Mouse (Mus musculus): ENCODE measurements at regions not wholly inside any gene's neighbourhood (a gene's known extent, or its start where the extent isn't known, plus 50 kb on each side); places are given as distances from the start of the nearest gene placed in this dataset.

GRCm38 (mm10) chr5:64401737-64402136 lies 245.6 kb downstream of the Tbc1d1 start:
- DNase-seq (ENCODE audit: low spot score): no peak
- H3K4me1 ChIP-seq (replicated peaks; ENCODE audit: control insufficient read depth, insufficient read depth, low read length): no peaks in the 10 kb centered on the region
- WGBS: 62% methylated on average over 9 of the region's 9 CpGs
- no peak overlapping the region for H3K27ac ChIP-seq (ENCODE audit: low read depth)
- H3K36me3 ChIP-seq (ENCODE audit: control insufficient read depth, insufficient read depth, low read length): no peaks in the 10 kb centered on the region
- no peak overlapping the region for H3K9ac ChIP-seq (ENCODE audit: low read length)
- no peaks in the 10 kb centered on the region for H3K27me3 ChIP-seq (replicated peaks; ENCODE audit: control insufficient read depth, insufficient read depth, low read length)
- no peak for ATAC-seq (replicated peaks; ENCODE audit: low FRiP score, low TSS enrichment, low read depth)
- H3K4me3 ChIP-seq (ENCODE audit: low read depth, low read length): no peak overlapping the region
- H3K9me3 ChIP-seq (ENCODE audit: control insufficient read depth, low read length): no peaks in the 10 kb centered on the region
- H3K4me2 ChIP-seq (ENCODE audit: low read length): no peak overlapping the region

DNA sequence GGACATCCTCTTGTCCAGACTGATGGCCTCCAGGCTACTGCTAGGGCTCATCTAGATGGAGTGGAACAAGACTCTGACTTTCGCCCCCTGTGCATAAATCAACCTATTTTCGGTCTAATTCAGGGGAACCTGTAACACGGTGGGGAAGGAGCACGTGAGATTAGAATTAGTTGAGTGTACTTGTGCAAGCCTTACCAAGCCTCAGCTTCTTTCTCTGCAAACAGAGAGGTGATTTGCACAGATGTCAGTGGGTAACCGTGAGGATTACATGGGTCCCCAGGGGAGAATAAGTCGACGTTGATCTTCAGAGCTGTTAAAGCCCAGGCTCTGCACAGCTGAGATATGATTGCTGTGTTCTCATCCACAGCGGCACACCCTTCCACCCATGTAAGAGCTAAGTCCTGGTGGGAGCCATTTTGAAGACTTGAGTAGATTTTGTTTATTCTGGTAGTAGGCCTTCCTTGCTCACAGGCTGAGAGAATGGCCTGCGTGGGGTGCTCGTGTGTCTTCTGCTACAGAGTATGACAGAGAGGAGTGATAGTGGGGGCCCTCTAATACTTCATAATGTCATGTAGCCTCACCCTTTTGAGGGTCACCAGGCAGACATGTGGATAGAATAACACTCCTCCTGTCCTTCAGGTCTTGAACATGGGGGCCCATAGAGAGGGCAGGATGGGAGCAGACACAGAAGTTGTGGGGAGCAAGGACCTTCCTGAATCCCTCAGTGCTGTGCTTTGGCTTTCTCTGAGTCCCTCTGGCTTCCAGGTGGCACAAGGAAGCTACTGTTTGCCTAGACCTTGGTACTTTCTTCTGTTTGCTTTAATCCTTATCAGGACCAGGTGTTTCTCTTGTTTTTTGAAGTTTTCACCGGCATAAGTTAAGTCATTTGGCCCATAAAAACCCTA lies 247.2 kb downstream of the Tbc1d1 start:
- no peak overlapping the region for H3K27ac ChIP-seq (ENCODE audit: low read depth)
- 72% methylated on average over 11 of the region's 11 CpGs for WGBS
- H3K9ac ChIP-seq (ENCODE audit: low read length): no peak overlapping the region
- H3K4me3 ChIP-seq (ENCODE audit: low read depth, low read length): no peak overlapping the region
- no peaks in the 10 kb centered on the region for H3K9me3 ChIP-seq (ENCODE audit: control insufficient read depth, low read length)
- H3K27me3 ChIP-seq (replicated peaks; ENCODE audit: control insufficient read depth, insufficient read depth, low read length): no peaks in the 10 kb centered on the region
- H3K4me1 ChIP-seq (replicated peaks; ENCODE audit: control insufficient read depth, insufficient read depth, low read length): no peaks in the 10 kb centered on the region
- H3K4me2 ChIP-seq (ENCODE audit: low read length): no peak overlapping the region
- no peaks in the 10 kb centered on the region for H3K36me3 ChIP-seq (ENCODE audit: control insufficient read depth, insufficient read depth, low read length)
- DNase-seq (ENCODE audit: low spot score) (no peak), ATAC-seq (replicated peaks; ENCODE audit: low FRiP score, low TSS enrichment, low read depth) (peak; percentile 68)

DNA sequence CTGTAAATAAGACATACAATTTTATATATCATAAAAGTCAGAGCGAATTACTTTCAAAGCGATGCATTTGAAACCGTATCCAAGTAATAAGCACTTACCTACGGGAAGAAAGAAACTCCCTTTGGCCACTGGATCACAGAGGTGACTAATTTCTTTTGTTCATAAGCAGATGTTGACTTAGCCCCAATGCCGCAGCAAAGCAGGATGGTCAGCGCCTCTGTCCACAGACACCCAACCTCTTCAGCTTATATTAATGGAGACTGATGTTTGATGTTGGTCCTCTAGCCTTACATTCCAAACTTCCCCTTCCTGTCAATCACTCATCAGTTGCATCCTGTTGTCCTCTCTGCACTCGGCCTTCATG lies 247.9 kb downstream of the Tbc1d1 start:
- no peak overlapping the region for H3K4me3 ChIP-seq (ENCODE audit: low read depth, low read length)
- WGBS: 74% methylated on average over 7 of the region's 7 CpGs
- H3K27me3 ChIP-seq (replicated peaks; ENCODE audit: control insufficient read depth, insufficient read depth, low read length): no peaks in the 10 kb centered on the region
- no peaks in the 10 kb centered on the region for H3K4me1 ChIP-seq (replicated peaks; ENCODE audit: control insufficient read depth, insufficient read depth, low read length)
- H3K9me3 ChIP-seq (ENCODE audit: control insufficient read depth, low read length): no peaks in the 10 kb centered on the region
- no peak overlapping the region for H3K9ac ChIP-seq (ENCODE audit: low read length)
- no peak for ATAC-seq (replicated peaks; ENCODE audit: low FRiP score, low TSS enrichment, low read depth)
- no peak for DNase-seq (ENCODE audit: low spot score)
- no peak overlapping the region for H3K27ac ChIP-seq (ENCODE audit: low read depth)
- no peak overlapping the region for H3K4me2 ChIP-seq (ENCODE audit: low read length)
- H3K36me3 ChIP-seq (ENCODE audit: control insufficient read depth, insufficient read depth, low read length): no peaks in the 10 kb centered on the region

DNA sequence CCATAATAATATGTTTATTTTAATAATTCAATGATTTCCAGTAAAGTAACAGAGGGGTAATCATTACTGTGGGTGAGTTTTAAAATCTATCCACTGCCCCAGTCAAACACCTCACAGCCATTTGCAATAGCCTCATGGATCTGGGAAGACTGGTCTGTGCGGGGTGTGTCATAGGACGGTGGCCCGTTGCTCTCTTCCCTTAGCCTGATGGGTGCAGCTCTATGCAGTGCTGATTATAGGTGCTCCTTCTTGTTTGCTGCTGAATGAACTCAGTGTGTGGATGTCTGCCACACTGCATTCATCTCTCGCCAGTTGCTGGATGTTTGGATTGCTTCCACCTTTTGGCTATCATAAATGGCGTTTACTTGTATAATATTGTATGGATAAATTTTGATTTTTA lies 248.4 kb downstream of the Tbc1d1 start:
- Histone ChIP-seq H3K4me2 (ENCODE audit: low read length) (no peak overlapping the region), H3K9me3 (ENCODE audit: control insufficient read depth, low read length) (no peaks in the 10 kb centered on the region), H3K27me3 (replicated peaks; ENCODE audit: control insufficient read depth, insufficient read depth, low read length) (no peaks in the 10 kb centered on the region), H3K4me1 (replicated peaks; ENCODE audit: control insufficient read depth, insufficient read depth, low read length) (no peaks in the 10 kb centered on the region), H3K9ac (ENCODE audit: low read length) (no peak overlapping the region), H3K4me3 (ENCODE audit: low read depth, low read length) (no peak overlapping the region), H3K36me3 (ENCODE audit: control insufficient read depth, insufficient read depth, low read length) (no peaks in the 10 kb centered on the region), H3K27ac (ENCODE audit: low read depth) (no peak overlapping the region)
- DNase-seq (ENCODE audit: low spot score): no peak
- 93% methylated on average over 5 of the region's 5 CpGs for WGBS
- ATAC-seq (replicated peaks; ENCODE audit: low FRiP score, low TSS enrichment, low read depth): no peak

DNA sequence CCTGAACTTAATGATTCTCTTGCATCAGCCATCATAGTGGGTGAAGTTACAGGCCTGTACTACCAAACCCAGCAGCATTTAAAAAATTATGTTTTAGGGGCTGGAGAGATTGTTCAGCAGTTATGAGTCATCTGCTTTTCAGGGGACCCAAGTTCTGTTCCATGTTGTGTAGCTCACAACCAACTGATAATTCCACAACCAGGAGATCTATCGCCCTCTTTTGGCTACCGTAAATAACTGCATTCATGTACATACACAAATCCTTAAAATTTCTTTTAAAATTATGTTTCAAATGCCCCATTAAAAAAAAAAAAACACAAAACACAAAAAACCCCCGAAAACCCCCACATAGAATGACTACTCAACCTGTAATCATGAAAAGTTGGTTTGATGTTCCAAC lies 252.8 kb downstream of the Tbc1d1 start:
- H3K27ac ChIP-seq (ENCODE audit: low read depth): no peak overlapping the region
- H3K4me1 ChIP-seq (replicated peaks; ENCODE audit: control insufficient read depth, insufficient read depth, low read length): no peaks in the 10 kb centered on the region
- H3K4me3 ChIP-seq (ENCODE audit: low read depth, low read length): no peak overlapping the region
- no peak overlapping the region for H3K4me2 ChIP-seq (ENCODE audit: low read length)
- DNase-seq (ENCODE audit: low spot score): no peak
- WGBS: 75% methylated on average over 3 of the region's 3 CpGs
- no peak overlapping the region for H3K9ac ChIP-seq (ENCODE audit: low read length)
- no peaks in the 10 kb centered on the region for H3K9me3 ChIP-seq (ENCODE audit: control insufficient read depth, low read length)
- H3K27me3 ChIP-seq (replicated peaks; ENCODE audit: control insufficient read depth, insufficient read depth, low read length): no peaks in the 10 kb centered on the region
- ATAC-seq (replicated peaks; ENCODE audit: low FRiP score, low TSS enrichment, low read depth): no peak
- no peaks in the 10 kb centered on the region for H3K36me3 ChIP-seq (ENCODE audit: control insufficient read depth, insufficient read depth, low read length)

DNA sequence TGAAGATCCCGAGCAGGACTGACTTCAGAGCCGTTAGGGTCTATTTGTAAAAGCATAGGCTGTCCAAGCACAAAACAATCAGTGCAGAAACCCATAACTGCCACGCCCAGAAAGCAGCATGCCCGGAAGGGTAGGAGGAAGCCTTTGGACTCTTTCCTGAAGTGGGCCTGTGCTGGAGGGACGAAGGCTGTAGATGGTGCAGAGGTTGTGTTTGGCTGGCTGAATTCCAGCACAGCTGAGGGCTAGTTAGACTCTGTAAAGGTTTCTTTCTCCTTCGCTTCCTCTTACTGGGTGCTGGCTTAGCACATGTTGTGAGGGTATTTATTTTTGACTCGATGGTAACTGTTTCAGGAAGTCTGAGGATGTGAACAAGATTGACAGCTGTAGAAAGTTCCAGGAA lies 254.5 kb downstream of the Tbc1d1 start:
- Histone ChIP-seq H3K4me2 (ENCODE audit: low read length) (no peak overlapping the region), H3K27ac (ENCODE audit: low read depth) (no peak overlapping the region), H3K4me3 (ENCODE audit: low read depth, low read length) (no peak overlapping the region), H3K9ac (ENCODE audit: low read length) (no peak overlapping the region), H3K4me1 (replicated peaks; ENCODE audit: control insufficient read depth, insufficient read depth, low read length) (no peaks in the 10 kb centered on the region), H3K36me3 (ENCODE audit: control insufficient read depth, insufficient read depth, low read length) (no peaks in the 10 kb centered on the region), H3K9me3 (ENCODE audit: control insufficient read depth, low read length) (no peaks in the 10 kb centered on the region), H3K27me3 (replicated peaks; ENCODE audit: control insufficient read depth, insufficient read depth, low read length) (no peaks in the 10 kb centered on the region)
- no peak for ATAC-seq (replicated peaks; ENCODE audit: low FRiP score, low TSS enrichment, low read depth)
- DNase-seq (ENCODE audit: low spot score): no peak
- WGBS: 45% methylated on average over 7 of the region's 7 CpGs

GRCm38 (mm10) chr5:64414519-64414918 lies 258.4 kb downstream of the Tbc1d1 start:
- DNase-seq (ENCODE audit: low spot score): no peak
- Histone ChIP-seq H3K27ac (ENCODE audit: low read depth) (no peak overlapping the region), H3K9ac (ENCODE audit: low read length) (no peak overlapping the region), H3K9me3 (ENCODE audit: control insufficient read depth, low read length) (no peaks in the 10 kb centered on the region), H3K4me2 (ENCODE audit: low read length) (no peak overlapping the region), H3K4me3 (ENCODE audit: low read depth, low read length) (no peak overlapping the region), H3K27me3 (replicated peaks; ENCODE audit: control insufficient read depth, insufficient read depth, low read length) (no peaks in the 10 kb centered on the region), H3K36me3 (ENCODE audit: control insufficient read depth, insufficient read depth, low read length) (no peaks in the 10 kb centered on the region), H3K4me1 (replicated peaks; ENCODE audit: control insufficient read depth, insufficient read depth, low read length) (no peaks in the 10 kb centered on the region)
- 58% methylated on average over 5 of the region's 5 CpGs for WGBS
- no peak for ATAC-seq (replicated peaks; ENCODE audit: low FRiP score, low TSS enrichment, low read depth)

GRCm38 (mm10) chr5:64419395-64419794 lies 263.3 kb downstream of the Tbc1d1 start:
- no peak for ATAC-seq (replicated peaks; ENCODE audit: low FRiP score, low TSS enrichment, low read depth)
- Histone ChIP-seq H3K4me2 (ENCODE audit: low read length) (no peak overlapping the region), H3K9ac (ENCODE audit: low read length) (no peak overlapping the region), H3K36me3 (ENCODE audit: control insufficient read depth, insufficient read depth, low read length) (no peaks in the 10 kb centered on the region), H3K9me3 (ENCODE audit: control insufficient read depth, low read length) (0 out of 2 replicates have a peak, but pooled peaks cover 2% of the 10 kb centered on the region), H3K4me3 (ENCODE audit: low read depth, low read length) (no peak overlapping the region), H3K27ac (ENCODE audit: low read depth) (no peak overlapping the region), H3K4me1 (replicated peaks; ENCODE audit: control insufficient read depth, insufficient read depth, low read length) (no peaks in the 10 kb centered on the region; the same call in 1 of the 2 replicates), H3K27me3 (replicated peaks; ENCODE audit: control insufficient read depth, insufficient read depth, low read length) (no peaks in the 10 kb centered on the region)
- DNase-seq (ENCODE audit: low spot score): no peak
- 35% methylated on average over 1 of the region's 1 CpGs for WGBS
